Mouse (Mus musculus) E14TG2a.4 (cell line): Measurements from ENCODE around the gene Micu2.

Experiments
- CTCF ChIP-seq: conservative IDR thresholded peaks from 2 replicates; pipeline ENCODE4 v1.5.1; 2014; ENCODE audit warnings: low read length
- NANOG ChIP-seq: IDR thresholded peaks from 2 replicates; pipeline ENCODE4 v1.6.1; 2014; ENCODE audit warnings: borderline replicate concordance, low read length, mixed read lengths
- POU5F1 ChIP-seq: IDR thresholded peaks from 2 replicates; pipeline ENCODE4 v1.6.1; 2014; ENCODE audit warnings: low read length, borderline replicate concordance

GRCm38 (mm10) chr14:57920568-57921310, 78.3 kb downstream of the Micu2 start:
- no peak for TF ChIP-seq CTCF
- no peak for TF ChIP-seq POU5F1
- TF ChIP-seq NANOG, result no peak
